Mouse (Mus musculus) urinary bladder, postnatal 14 days (tissue): ENCODE data around the gene Hspa13.

Experiments
- DNase-seq: peaks from one replicate; pipeline ENCODE4 v3.0.0; 2021; ENCODE audit warnings: low spot score

Gene Hspa13

GRCm38 (mm10) chr16:75766388-75767249 lies at the start of gene Hspa13:
Hspa13 (minus strand) TSS chr16:75767104.
- peak; percentile 97 for DNase-seq

- DNase-seq: no peak
Measured at GRCm38 (mm10) chr16:75779271-75779670, 12.4 kb upstream of the Hspa13 start.

- DNase-seq: no peak
Measured at GRCm38 (mm10) chr16:75773222-75773621, 6.3 kb upstream of the Hspa13 start.

GRCm38 (mm10) chr16:75767250-75768002 lies 522 bp upstream of the Hspa13 start:
- no peak for DNase-seq

- no peak for DNase-seq
Measured at GRCm38 (mm10) chr16:75752876-75753275, 14.0 kb downstream of the Hspa13 start.

DNA sequence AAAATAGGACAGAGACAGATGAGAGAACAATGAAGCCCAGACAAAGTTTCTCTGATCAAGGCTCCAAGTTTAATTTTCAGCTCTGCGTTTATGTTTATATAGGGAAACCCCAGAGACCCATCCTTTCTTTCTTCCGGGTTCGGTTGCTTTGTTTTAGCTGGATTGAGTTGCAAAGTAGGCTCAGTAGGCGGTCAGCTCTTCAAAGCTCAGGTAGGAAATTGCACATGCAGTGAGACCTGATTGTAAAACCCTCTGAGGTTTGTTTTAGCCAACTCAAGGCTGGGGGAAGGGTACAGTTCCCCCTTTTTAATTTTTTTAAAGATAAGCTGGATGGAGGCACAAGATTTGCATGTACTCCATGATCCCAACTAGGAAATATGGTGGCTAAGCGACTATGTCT lies 16.8 kb downstream of the Hspa13 start:
- no peak for DNase-seq

DNA sequence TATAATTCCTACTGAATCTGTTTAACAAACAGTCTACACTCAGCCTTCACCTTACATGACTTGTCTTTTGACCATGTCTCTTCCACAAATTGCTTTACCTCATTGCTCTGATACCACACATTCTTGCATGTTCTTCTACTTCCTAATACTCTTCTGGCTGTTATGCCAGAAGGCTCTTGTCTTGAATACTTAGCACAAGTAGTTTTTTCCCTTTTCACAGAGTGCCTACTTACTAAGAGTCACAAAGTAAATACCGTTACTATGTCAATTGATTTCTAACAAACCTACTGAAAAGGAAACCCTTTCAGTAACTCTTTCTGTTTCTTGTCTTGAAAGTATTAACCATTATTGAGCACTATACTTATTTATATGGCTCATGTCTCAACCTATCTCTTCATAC lies 18.0 kb downstream of the Hspa13 start:
- DNase-seq: no peak

GRCm38 (mm10) chr16:75744014-75744413 lies 22.9 kb downstream of the Hspa13 start:
- DNase-seq: no peak

- no peak for DNase-seq
Measured at GRCm38 (mm10) chr16:75717405-75718173, 49.3 kb downstream of the Hspa13 start.

DNA sequence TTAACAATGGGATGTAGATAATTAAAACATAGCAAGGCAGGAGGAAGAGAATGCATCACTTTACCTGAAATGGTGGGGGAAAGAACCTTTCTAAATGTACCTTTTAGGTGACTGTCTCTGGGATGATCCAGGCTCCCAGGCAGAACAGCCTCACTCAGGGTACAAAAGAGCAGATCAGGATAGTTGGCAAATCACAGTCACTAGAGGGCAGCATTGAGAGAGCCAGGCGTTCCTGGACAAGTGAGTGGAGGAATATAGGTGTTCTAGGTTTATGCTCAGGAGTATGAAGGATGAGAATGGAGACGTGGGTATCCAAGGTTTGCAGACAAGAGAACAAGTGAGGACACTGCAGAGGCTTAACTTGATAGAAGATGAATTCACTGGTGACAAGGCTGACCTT lies 70.7 kb downstream of the Hspa13 start:
- DNase-seq: peak; percentile 44
